Mouse (Mus musculus) liver (tissue): ENCODE results near the gene Fgd2.
A peak's percentile ranks its signal among the peaks of the same experiment; 100 is the strongest.

Experiments
- DNase-seq: peaks from one replicate; pipeline ENCODE4 v3.0.0-alpha.2; 2020; ENCODE audit warnings: mixed read lengths

Fgd2 gene

GRCm38 (mm10) chr17:29399241-29399910, 38.7 kb downstream of the Fgd2 start:
- no peak for DNase-seq

- no peak for DNase-seq
These were observed 39.3 kb downstream of the Fgd2 start for GRCm38 (mm10) chr17:29400044-29400443.

- no peak for DNase-seq
These were observed 41.1 kb downstream of the Fgd2 start for GRCm38 (mm10) chr17:29401741-29402268.

GRCm38 (mm10) chr17:29403179-29403578, 42.5 kb downstream of the Fgd2 start:
- DNase-seq = no peak

GRCm38 (mm10) chr17:29405501-29405900, 44.8 kb downstream of the Fgd2 start:
- no peak for DNase-seq

- DNase-seq = no peak
These were observed 45.4 kb downstream of the Fgd2 start for GRCm38 (mm10) chr17:29406077-29406476.

GRCm38 (mm10) chr17:29407405-29407804, 46.7 kb downstream of the Fgd2 start:
- DNase-seq = no peak

GRCm38 (mm10) chr17:29408364-29408763, 47.6 kb downstream of the Fgd2 start:
- no peak for DNase-seq

- no peak for DNase-seq
These were observed 49.2 kb downstream of the Fgd2 start for GRCm38 (mm10) chr17:29409800-29410343.

- DNase-seq = no peak
These were observed 51.2 kb downstream of the Fgd2 start for GRCm38 (mm10) chr17:29411821-29412425.

- DNase-seq = no peak
These were observed 53.9 kb downstream of the Fgd2 start for GRCm38 (mm10) chr17:29414566-29414965.

GRCm38 (mm10) chr17:29415761-29416662, 55.3 kb downstream of the Fgd2 start:
- no peak for DNase-seq

- DNase-seq = no peak
These were observed 56.0 kb downstream of the Fgd2 start for GRCm38 (mm10) chr17:29416757-29417156.

- DNase-seq = no peak
These were observed 58.2 kb downstream of the Fgd2 start for GRCm38 (mm10) chr17:29418758-29419380.

- peak; percentile 58 for DNase-seq
These were observed 59.4 kb downstream of the Fgd2 start for GRCm38 (mm10) chr17:29419976-29420739.

- DNase-seq = no peak
These were observed 60.6 kb downstream of the Fgd2 start for GRCm38 (mm10) chr17:29421319-29421718.

GRCm38 (mm10) chr17:29422337-29422736, 61.6 kb downstream of the Fgd2 start:
- DNase-seq = no peak

- DNase-seq = no peak
These were observed 62.3 kb downstream of the Fgd2 start for GRCm38 (mm10) chr17:29422912-29423504.

GRCm38 (mm10) chr17:29423991-29424390, 63.3 kb downstream of the Fgd2 start:
- no peak for DNase-seq

- no peak for DNase-seq
These were observed 64.6 kb downstream of the Fgd2 start for GRCm38 (mm10) chr17:29425345-29425744.

GRCm38 (mm10) chr17:29428213-29428612, 67.5 kb downstream of the Fgd2 start:
- DNase-seq = no peak
